ENCODE assay signal across 9 mouse cellular contexts in the genomic region with DNA sequence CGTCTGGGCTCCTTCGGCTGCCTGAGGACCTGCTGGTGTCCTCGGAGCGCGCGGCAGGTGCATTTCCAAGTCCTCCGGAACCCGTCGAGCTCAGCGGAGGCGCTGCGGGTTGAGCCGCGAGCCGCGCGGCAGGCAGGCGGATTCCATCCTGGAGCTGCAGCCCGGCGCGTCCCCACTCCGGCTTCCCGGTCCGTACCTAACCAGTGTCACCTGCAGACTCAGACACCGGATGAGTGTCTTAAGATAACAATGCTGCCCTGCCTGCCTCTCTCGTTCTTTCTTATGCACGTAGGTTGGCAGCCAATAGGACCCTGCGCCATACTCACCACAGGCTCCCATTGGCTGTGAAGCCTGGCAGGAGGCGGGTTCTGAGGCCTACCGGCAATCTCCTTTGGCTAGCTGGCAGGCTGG. TPM values are rescaled to one million over a fixed set of nuclear protein-coding genes. Genes with fewer than 3 reads are reported as not detected.
DNase-seq lines count a peak whose midpoint lies in the region; ATAC-seq and TF ChIP-seq lines count a peak whose summit lies in the region.
"Had no signal": no experiment of that assay in that cellular context is flagged by ENCODE, and none has a peak within 500 bp of the region (broad histone marks: within the 10 kb centered on the region; RNA-seq: fewer than 3 reads in every experiment).

Brinp2 (minus strand) TSS at position 276 of the 411 bp plus-strand sequence.

- H3K4me3 ChIP-seq in brown adipose tissue, adult 24 weeks (ENCODE audit: insufficient read depth, low read depth, low read length), result peak within 1 kb of the TSS; percentile 61
- H3K4me3 ChIP-seq in embryonic facial prominence, embryonic 12.5 days, result peak within 1 kb of the TSS; percentile 58
- H3K4me3 ChIP-seq in heart, adult 2 months, result peak within 1 kb of the TSS; percentile 32
- H3K4me3 ChIP-seq: myocyte had no signal

- H3K27me3 ChIP-seq in embryonic facial prominence, embryonic 12.5 days, result peaks cover 37% of the 10 kb centered on the region
- no peaks in the 10 kb centered on the region for H3K27me3 ChIP-seq in heart, adult 2 months (ENCODE audit: control insufficient read depth, insufficient read depth, low read length)

- H3K4me2 ChIP-seq in embryonic facial prominence, embryonic 12.5 days (replicated peaks), result peak within 1 kb of the TSS; percentile 83

- no peaks in the 10 kb centered on the region for H3K79me2 ChIP-seq in heart, adult 2 months (replicated peaks; ENCODE audit: control insufficient read depth, insufficient read depth, low read length)

- no peak for TF ChIP-seq POLR2A in heart, adult 2 months (IDR thresholded peaks at IDR 0.05; ENCODE audit: insufficient read depth, low read depth, low read length)

- ATAC-seq in embryonic facial prominence, embryonic 12.5 days (ENCODE audit: insufficient number of reproducible peaks, insufficient read depth, low FRiP score, low TSS enrichment), result peak; percentile 97
- peak; percentile 73 for ATAC-seq in megakaryocyte-erythroid progenitor cell, adult 5-6 weeks (replicated peaks; ENCODE audit: low FRiP score, low TSS enrichment, poor library complexity, severe bottlenecking)
- ATAC-seq in inflammation-experienced regulatory T-cells, adult 6 months, result no peak

- DNase-seq in heart, adult 2 months, result peak; percentile 60 to 65
- DNase-seq in kidney, adult 11 months, result peak; percentile 71
- DNase-seq in left cerebral cortex, postnatal 14 days (ENCODE audit: low spot score in 2 of 2), result peak; percentile 94 to 95
- peak; percentile 83 for DNase-seq in right cerebral cortex, postnatal 4 days

- H3K9ac ChIP-seq in embryonic facial prominence, embryonic 12.5 days, result 0 out of 2 replicates have a peak within 1 kb of the TSS, but pooled peaks have one; percentile 31
- no peak within 1 kb of the TSS for H3K9ac ChIP-seq in heart, adult 2 months (ENCODE audit: low read depth, low read length)

- no peaks in the 10 kb centered on the region for H3K9me3 ChIP-seq in embryonic facial prominence, embryonic 12.5 days

- no peak for TF ChIP-seq EP300 in heart, adult 2 months (IDR thresholded peaks at IDR 0.05; ENCODE audit: insufficient read depth, low read depth, low read length)

- no peak within 1 kb of the TSS for H3K27ac ChIP-seq in brown adipose tissue, adult 24 weeks (replicated peaks; ENCODE audit: low read depth, low read length)
- H3K27ac ChIP-seq in embryonic facial prominence, embryonic 12.5 days, result no peak within 1 kb of the TSS
- H3K27ac ChIP-seq in heart, adult 2 months, result no peak within 1 kb of the TSS

- intact Hi-C loops in heart, adult 2 months (cut with DNase I), result no loop called here
- intact Hi-C loops in left cerebral cortex, postnatal 14 days (cut with DNase I), result loop anchor here (5.0 to 10.0 kb wide), 4 partner anchors 51 to 611 kb away; no protein-coding TSS in a partner anchor

- WGBS in embryonic facial prominence, embryonic 12.5 days, result under 1% methylated on average over 30 of the region's 30 CpGs
- under 1% methylated on average over 30 of the region's 30 CpGs for WGBS in heart, adult 2 months

- H3K4me1 ChIP-seq in brown adipose tissue, adult 24 weeks (ENCODE audit: control insufficient read depth, insufficient read depth, insufficient read length, low read length), result 0 out of 2 replicates have a peak, but pooled peaks cover 2% of the 10 kb centered on the region
- H3K4me1 ChIP-seq in embryonic facial prominence, embryonic 12.5 days, result peaks cover 7% of the 10 kb centered on the region; the same call in 1 of the 2 replicates
- no peaks in the 10 kb centered on the region for H3K4me1 ChIP-seq in heart, adult 2 months (ENCODE audit: control insufficient read depth, insufficient read depth, low read length)

- no peak for TF ChIP-seq CTCF in heart, adult 2 months (IDR thresholded peaks at IDR 0.05)

- no peaks in the 10 kb centered on the region for H3K36me3 ChIP-seq in embryonic facial prominence, embryonic 12.5 days
- H3K36me3 ChIP-seq in heart, adult 2 months (ENCODE audit: control insufficient read depth, insufficient read depth, low read length), result no peaks in the 10 kb centered on the region

RNA-seq across cellular contexts. Expression of gene Brinp2, which starts in this region (rescaled TPM):
- 0.38 TPM in 1 of 2 replicates, not detected in the other for polyA plus RNA-seq in brown adipose tissue, adult 24 weeks (2012; ENCODE audit: insufficient read depth, insufficient read length, missing spikeins)
- 0.97 and 1.1 TPM in 2 replicates for polyA plus RNA-seq in embryonic facial prominence, embryonic 12.5 days (2016; fragmentation: Nextera tagmentation; extraction: Ambion mirVana)
- under 1 TPM; 0.21 to 0.25 TPM for total RNA-seq in heart, adult 2 months (2021)
- 0.12 and 0.20 TPM in 2 replicates for polyA plus RNA-seq in heart, adult 2 months (2012; rRNA removed)
- 100 to 1,000 TPM; 123 to 144 TPM for total RNA-seq in left cerebral cortex, postnatal 14 days (2021)
- not detected in 2 replicates for total RNA-seq in megakaryocyte-erythroid progenitor cell, adult 5-6 weeks (2014; fragmentation: Nextera tagmentation)
- total RNA-seq in megakaryocyte-erythroid progenitor cell, adult 5-6 weeks (2017), result not detected in 2 replicates
- not detected for polyA plus RNA-seq in inflammation-experienced regulatory T-cells, adult 6 months (2017; shearing (Covaris generic))
- polyA plus RNA-seq: myocyte had no signal

Comparison
In these comparisons a context has a peak if more than half of its experiments do, and no peak if none do; other contexts are left out.
1. RNA of gene Brinp2 (total RNA-seq): 123 to 144 TPM in left cerebral cortex, postnatal 14 days; 0.21 to 0.25 TPM in heart, adult 2 months and not detected in megakaryocyte-erythroid progenitor cell, adult 5-6 weeks; every median in the first group is over 10 times any median in the second.
2. Peak in DNase-seq and H3K4me3 ChIP-seq in heart, adult 2 months; RNA of the gene not detected or under 1 TPM.
3. Peak in ATAC-seq in megakaryocyte-erythroid progenitor cell, adult 5-6 weeks; RNA of the gene not detected or under 1 TPM.
4. Peak in every context shown above with its lines, with median percentiles within 50 percentile points of each other: H3K4me3 ChIP-seq and DNase-seq.